ENCODE assay signal across 8 mouse cellular contexts in genomic region chr1:36536783-36537182, GRCm38 (mm10). TPM values are rescaled to one million over a fixed set of nuclear protein-coding genes. Genes with fewer than 3 reads are reported as not detected.
DNase-seq lines count a peak whose midpoint lies in the region; ATAC-seq and TF ChIP-seq lines count a peak whose summit lies in the region.
"Not testable (repeated sequence)": the region's sequence is repeated elsewhere in the genome, so short reads cannot be mapped to it uniquely, and the experiment has no call there.

Gene Ankrd23 (minus strand): TSS chr1:36536883.

- not testable (repeated sequence) for TF ChIP-seq POLR2A in spleen, adult 2 months (IDR thresholded peaks at IDR 0.05; ENCODE audit: low read depth, low read length)

- not testable (repeated sequence) for TF ChIP-seq CTCF in spleen, adult 2 months (IDR thresholded peaks at IDR 0.05; ENCODE audit: extremely low read depth, insufficient read depth, insufficient read length, insufficient replicate concordance)

- peaks cover 37% of the 10 kb centered on the region for H3K36me3 ChIP-seq in embryonic facial prominence, embryonic 13.5 days
- peaks cover 21% of the 10 kb centered on the region for H3K36me3 ChIP-seq in heart, embryonic 15.5 days
- peaks cover 13% of the 10 kb centered on the region for H3K36me3 ChIP-seq in hindbrain, embryonic 16.5 days (ENCODE audit: control insufficient read depth, insufficient read depth, low read length)
- H3K36me3 ChIP-seq in limb, embryonic 13.5 days = peaks cover 49% of the 10 kb centered on the region
- H3K36me3 ChIP-seq in midbrain, embryonic 12.5 days = peaks cover 31% of the 10 kb centered on the region
- H3K36me3 ChIP-seq in spleen, adult 2 months (ENCODE audit: control insufficient read depth, insufficient read depth, low read length) = peaks cover 24% of the 10 kb centered on the region

- 0 out of 2 replicates have a peak, but pooled peaks cover 13% of the 10 kb centered on the region for H3K4me1 ChIP-seq in embryonic facial prominence, embryonic 13.5 days
- peaks cover 65% of the 10 kb centered on the region for H3K4me1 ChIP-seq in heart, embryonic 15.5 days (replicated peaks)
- H3K4me1 ChIP-seq in hindbrain, embryonic 16.5 days (ENCODE audit: control insufficient read depth, insufficient read depth, low read depth, low read length); limb, embryonic 13.5 days; midbrain, embryonic 12.5 days; spleen, adult 2 months (ENCODE audit: control insufficient read depth, insufficient read depth, insufficient read length): not testable (repeated sequence)

- not testable (repeated sequence) for ATAC-seq in activated CD4-positive, CD25-positive, alpha-beta regulatory T cell, adult 4 months; embryonic facial prominence, embryonic 13.5 days (ENCODE audit: insufficient number of reproducible peaks, insufficient read depth, low FRiP score, low TSS enrichment, low read depth); heart, embryonic 15.5 days (replicated peaks; ENCODE audit: insufficient number of reproducible peaks, insufficient read depth, low FRiP score, low read depth); hindbrain, embryonic 16.5 days; limb, embryonic 13.5 days (ENCODE audit: low FRiP score, low read depth); midbrain, embryonic 12.5 days (ENCODE audit: low FRiP score, low read depth)

- H3K9me3 ChIP-seq in embryonic facial prominence, embryonic 13.5 days; heart, embryonic 15.5 days (replicated peaks); hindbrain, embryonic 16.5 days (ENCODE audit: control insufficient read depth, low read length); limb, embryonic 13.5 days; midbrain, embryonic 12.5 days: not testable (repeated sequence)

- WGBS in embryonic facial prominence, embryonic 13.5 days = 91% methylated on average over 9 of the region's 9 CpGs
- WGBS in heart, embryonic 15.5 days = 79% methylated on average over 9 of the region's 9 CpGs
- 93% methylated on average over 9 of the region's 9 CpGs for WGBS in hindbrain, embryonic 16.5 days
- WGBS in limb, embryonic 13.5 days = 90% methylated on average over 9 of the region's 9 CpGs
- WGBS in midbrain, embryonic 12.5 days = 95% methylated on average over 9 of the region's 9 CpGs
- WGBS in spleen, adult 2 months = 96% methylated on average over 9 of the region's 9 CpGs

- not testable (repeated sequence) for H3K9ac ChIP-seq in embryonic facial prominence, embryonic 13.5 days; hindbrain, embryonic 16.5 days (ENCODE audit: low read depth, low read length); limb, embryonic 13.5 days; midbrain, embryonic 12.5 days (replicated peaks)
- 0 out of 2 replicates have a peak within 1 kb of the TSS, but pooled peaks have one; percentile 5 for H3K9ac ChIP-seq in heart, embryonic 15.5 days

- not testable (repeated sequence) for H3K27ac ChIP-seq in embryonic facial prominence, embryonic 13.5 days; hindbrain, embryonic 16.5 days (ENCODE audit: low read depth, low read length); limb, embryonic 13.5 days; midbrain, embryonic 12.5 days (replicated peaks); spleen, adult 2 months (ENCODE audit: insufficient read depth, low read length)
- H3K27ac ChIP-seq in heart, embryonic 15.5 days = peak within 1 kb of the TSS; percentile 92

- DNase-seq in gastrocnemius, postnatal 14 days; spleen, adult 2 months (ENCODE audit: low read depth in 1 of 2, low spot score in 2 of 2): not testable (repeated sequence)

- not testable (repeated sequence) for H3K27me3 ChIP-seq in embryonic facial prominence, embryonic 13.5 days; heart, embryonic 15.5 days; hindbrain, embryonic 16.5 days (replicated peaks; ENCODE audit: control insufficient read depth, insufficient read depth, low read length); limb, embryonic 13.5 days; midbrain, embryonic 12.5 days; spleen, adult 2 months (ENCODE audit: control insufficient read depth, insufficient read depth, low read length)

- intact Hi-C loops in gastrocnemius, postnatal 14 days (cut with DNase I; ENCODE audit: low total_unique reads) = not testable (repeated sequence)

- not testable (repeated sequence) for H3K4me3 ChIP-seq in embryonic facial prominence, embryonic 13.5 days; heart, embryonic 15.5 days; hindbrain, embryonic 16.5 days (ENCODE audit: low read length); limb, embryonic 13.5 days; midbrain, embryonic 12.5 days; spleen, adult 2 months (ENCODE audit: extremely low read depth, insufficient read depth, insufficient read length)

- H3K4me2 ChIP-seq in embryonic facial prominence, embryonic 13.5 days; hindbrain, embryonic 16.5 days (ENCODE audit: low read length); limb, embryonic 13.5 days (replicated peaks); midbrain, embryonic 12.5 days (replicated peaks): not testable (repeated sequence)
- H3K4me2 ChIP-seq in heart, embryonic 15.5 days = peak within 1 kb of the TSS; percentile 16; the same call in 1 of the 2 replicates

RNA-seq across cellular contexts. Expression of gene Ankrd23, which starts in this region (rescaled TPM):
- polyA plus RNA-seq in activated CD4-positive, CD25-positive, alpha-beta regulatory T cell, adult 4 months (2017; shearing (Covaris generic)) = 10 to 100 TPM; 28.7 to 52.4 TPM
- 23.7 and 24.1 TPM in 2 replicates for polyA plus RNA-seq in embryonic facial prominence, embryonic 13.5 days (2015; fragmentation: Nextera tagmentation; extraction: Ambion mirVana)
- 1,000 to 10,000 TPM; 1,005 to 1,120 TPM for total RNA-seq in gastrocnemius, postnatal 14 days (2021)
- 25.3 and 26.7 TPM in 2 replicates for polyA plus RNA-seq in heart, embryonic 15.5 days (2015; fragmentation: Nextera tagmentation; extraction: Ambion mirVana)
- 12.2 and 19.8 TPM in 2 replicates for polyA plus RNA-seq in hindbrain, embryonic 16.5 days (2015; fragmentation: Nextera tagmentation; extraction: Ambion mirVana)
- 20.1 and 20.8 TPM in 2 replicates for polyA plus RNA-seq in limb, embryonic 13.5 days (2015; fragmentation: Nextera tagmentation; extraction: Ambion mirVana)
- polyA plus RNA-seq in midbrain, embryonic 12.5 days (2016; fragmentation: Nextera tagmentation; extraction: Ambion mirVana) = 19.8 and 21.1 TPM in 2 replicates
- polyA plus RNA-seq in spleen, adult 2 months (2012; rRNA removed) = 16.6 and 17.7 TPM in 2 replicates
